Mouse (Mus musculus): ENCODE measurements around the gene H2-Aa. TPM values are rescaled to one million over a fixed set of nuclear protein-coding genes. Genes with fewer than 3 reads are reported as not detected.

Gene H2-Aa
- total and polyA plus RNA-seq, 3 experiments = not detected

DNA sequence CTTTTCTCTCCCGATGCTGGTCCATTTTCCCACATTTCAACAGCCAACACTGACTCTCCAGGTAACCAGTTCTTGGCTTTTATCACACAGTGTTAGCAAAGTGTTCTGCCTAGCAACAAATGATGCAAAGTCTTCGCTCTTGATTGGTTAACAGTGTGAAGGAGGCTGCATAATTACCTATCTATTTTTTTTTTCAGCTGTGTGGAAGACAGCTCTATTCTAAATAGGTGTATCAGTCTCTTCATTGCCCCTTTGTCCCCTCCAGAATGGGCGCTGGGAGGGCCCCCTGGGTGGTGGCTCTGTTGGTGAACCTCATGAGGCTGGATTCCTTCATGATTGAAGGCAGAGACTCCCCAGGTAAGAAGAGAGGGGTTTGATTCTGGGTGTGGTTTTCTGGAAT is 48.9 kb downstream of the H2-Aa start, which contains the start of gene H2-Ob (continued):
- TF ChIP-seq USF1 (IDR thresholded peaks at IDR 0.05; ENCODE audit: low read depth, low read length) (no peak), HCFC1 (IDR thresholded peaks at IDR 0.05; ENCODE audit: low read depth, low read length) (no peak), E2F4 (IDR thresholded peaks at IDR 0.05; ENCODE audit: borderline replicate concordance, low read depth, low read length) (no peak), GATA1 (IDR thresholded peaks at IDR 0.05; ENCODE audit: low read depth, low read length) (0 out of 2 replicates have a peak, but pooled peaks have one; percentile 5), BHLHE40 (IDR thresholded peaks at IDR 0.05; ENCODE audit: borderline replicate concordance, low read depth, low read length) (no peak), MEF2A (IDR thresholded peaks at IDR 0.05; ENCODE audit: extremely low read depth, insufficient replicate concordance, low read depth, low read length, poor library complexity, severe bottlenecking) (no peak), USF2 (IDR thresholded peaks at IDR 0.05; ENCODE audit: borderline replicate concordance in 1 of 2, insufficient read depth in 1 of 2, low read depth in 1 of 2, low read length in 2 of 2) (no peak), UBTF (IDR thresholded peaks at IDR 0.05; ENCODE audit: borderline replicate concordance, insufficient read depth, low read depth, low read length) (no peak), JUND (IDR thresholded peaks at IDR 0.05; ENCODE audit: low read depth, low read length) (no peak), GABPA (IDR thresholded peaks at IDR 0.05; ENCODE audit: low read depth, low read length) (no peak), ELF1 (IDR thresholded peaks at IDR 0.05; ENCODE audit: low read depth, low read length) (no peak), MAX (IDR thresholded peaks at IDR 0.05; ENCODE audit: low read length) (no peak), NELFE (IDR thresholded peaks at IDR 0.05; ENCODE audit: low read depth, low read length) (no peak), CHD2 (IDR thresholded peaks at IDR 0.05; ENCODE audit: low read length) (peak; percentile 98), MAZ (IDR thresholded peaks at IDR 0.05; ENCODE audit: low read depth, low read length) (no peak), SMC3 (IDR thresholded peaks at IDR 0.05; ENCODE audit: low read depth, low read length) (no peak), RCOR1 (IDR thresholded peaks at IDR 0.05; ENCODE audit: low read depth, low read length) (no peak)

DNA sequence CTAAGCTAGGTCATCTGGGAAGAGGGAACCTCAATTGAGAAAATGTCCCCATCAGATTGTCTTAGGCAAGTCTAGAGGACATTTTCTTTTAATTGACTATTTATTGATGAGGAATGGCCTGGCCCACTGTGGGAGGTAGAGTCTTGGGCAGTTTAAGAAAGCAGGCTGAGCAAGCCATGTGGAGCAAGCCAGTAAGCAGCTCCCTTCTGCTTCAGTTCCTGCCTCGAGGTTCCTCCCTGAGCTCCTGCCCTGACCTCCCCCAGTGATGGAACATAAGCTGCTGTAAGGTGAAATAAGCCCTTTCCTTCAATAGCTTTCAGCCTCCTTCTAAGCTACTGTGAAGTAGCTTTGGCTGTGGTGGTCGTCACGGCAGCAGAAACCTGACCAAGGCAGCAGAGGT is 49.9 kb downstream of the H2-Aa start:
- Histone ChIP-seq H3K79me2 (ENCODE audit: control insufficient read depth, insufficient read depth, low read length, poor library complexity) (no peaks in the 10 kb centered on the region), H3K9ac (ENCODE audit: control insufficient read depth, low read depth, low read length, poor library complexity, severe bottlenecking) (no peak overlapping the region), H3K4me1 (ENCODE audit: control insufficient read depth in 1 of 2, insufficient read depth in 2 of 2, low read length in 2 of 2) (peaks cover 0 to 2% of the 10 kb centered on the region in 2 experiments; a peak in 1 of 4 replicates), H3K27ac (ENCODE audit: control insufficient read depth, low read depth, low read length) (no peak overlapping the region), H3K27me3 (ENCODE audit: control insufficient read depth in 1 of 2, insufficient read depth in 2 of 2, low read length in 2 of 2) (no peaks in the 10 kb centered on the region), H3K9me3 (replicated peaks; ENCODE audit: insufficient read depth, low read length) (no peaks in the 10 kb centered on the region), H3K36me3 (ENCODE audit: control insufficient read depth in 1 of 2, insufficient read depth in 2 of 2, low read length in 2 of 2) (peaks cover 0 to 4% of the 10 kb centered on the region in 2 experiments; a peak in 2 of 4 replicates), H3K4me3 (ENCODE audit: control insufficient read depth in 1 of 2, insufficient read depth in 1 of 2, low read depth in 2 of 2, low read length in 2 of 2) (no peak overlapping the region)
- DNase-seq (ENCODE audit: low read depth, low spot score) = no peak
- TF ChIP-seq ZMIZ1 (IDR thresholded peaks at IDR 0.05; ENCODE audit: low read depth, low read length) = no peak
- TF ChIP-seq NELFE (IDR thresholded peaks at IDR 0.05; ENCODE audit: low read depth, low read length) = no peak
- no peak for TF ChIP-seq ZNF384 (IDR thresholded peaks at IDR 0.05; ENCODE audit: low read depth, low read length)
- TF ChIP-seq HCFC1 (IDR thresholded peaks at IDR 0.05; ENCODE audit: low read depth, low read length) = no peak
- no peak for TF ChIP-seq JUND (IDR thresholded peaks at IDR 0.05; ENCODE audit: low read depth, low read length)
- no peak for TF ChIP-seq MEF2A (IDR thresholded peaks at IDR 0.05; ENCODE audit: extremely low read depth, insufficient replicate concordance, low read depth, low read length, poor library complexity, severe bottlenecking)
- no peak for TF ChIP-seq ZKSCAN1 (IDR thresholded peaks at IDR 0.05; ENCODE audit: low read depth, low read length)

Data from MEL (cell line).